Mouse (Mus musculus) bone marrow, adult 2 months (tissue): ENCODE data around the gene Sh3bgrl3. TPM values are rescaled to one million over a fixed set of nuclear protein-coding genes. Genes with fewer than 3 reads are reported as not detected.

Experiments
- H3K27ac ChIP-seq: fragments of 200-500 bp; 2 replicates; pipeline ENCODE4 v1.5.1; 2012; ENCODE audit warnings: low read depth, mild to moderate bottlenecking, control low read depth, inconsistent platforms, low read length; ENCODE audit not compliant: control insufficient read depth, poor library complexity, insufficient read depth
- H3K4me1 ChIP-seq: fragments of 200-500 bp; 2 replicates; pipeline ENCODE4 v1.6.1; 2011; ENCODE audit warnings: low read length; ENCODE audit not compliant: control insufficient read depth, insufficient read depth
- H3K4me3 ChIP-seq: fragments of 200-500 bp; replicated peaks from 2 replicates; pipeline ENCODE3; 2011; ENCODE audit warnings: mild to moderate bottlenecking, low read depth, low read length, control low read depth; ENCODE audit not compliant: control insufficient read depth
- CTCF ChIP-seq: fragments of 200-500 bp; IDR thresholded peaks from 2 replicates; pipeline ENCODE4 v1.5.1; 2011; ENCODE audit warnings: low read length, control low read depth; ENCODE audit not compliant: control insufficient read depth, insufficient read depth
- POLR2A ChIP-seq: fragments of 200-500 bp; IDR thresholded peaks from 2 replicates; pipeline ENCODE4 v1.6.1; 2011; ENCODE audit warnings: low read depth, mild to moderate bottlenecking, control low read depth, low read length, borderline replicate concordance; ENCODE audit not compliant: control insufficient read depth
- WGBS: fragments of 180-500 bp; shearing (Covaris S2); methylation state at CpG from one replicate; pipeline ENCODE4 v1.1.7; 2018; 5-methylcytosine and 5-hydroxymethylcytosine counted together
- polyA plus RNA-seq: library from polyadenylated mRNA; stranded (reverse); fragments of >200 nt; gene quantifications from 2 replicates; pipeline ENCODE4 v1.2.4, GENCODE M21; 2011; ENCODE audit warnings: low replicate concordance; ENCODE audit not compliant: missing spikeins, insufficient read depth, insufficient read length

Gene Sh3bgrl3
- polyA plus RNA-seq, 1 experiment, result 416 TPM

- H3K27ac ChIP-seq, result no peak overlapping the region
- peaks cover 34% of the 10 kb centered on the region for H3K4me1 ChIP-seq
- WGBS, result 86% methylated on average over 6 of the region's 6 CpGs
- H3K4me3 ChIP-seq, result no peak overlapping the region
- TF ChIP-seq POLR2A (0 out of 2 replicates have a peak, but pooled peaks have one; percentile 2), CTCF (no peak)
Measured at GRCm38 (mm10) chr4:134112403-134112802, 16.2 kb downstream of the Sh3bgrl3 start.

GRCm38 (mm10) chr4:134110653-134111052, 17.9 kb downstream of the Sh3bgrl3 start:
- Histone ChIP-seq H3K27ac (peak overlapping the region; percentile 72), H3K4me3 (no peak overlapping the region), H3K4me1 (peaks cover 30% of the 10 kb centered on the region)
- WGBS, result 22% methylated on average over 3 of the region's 3 CpGs
- TF ChIP-seq CTCF (no peak), POLR2A (no peak)

GRCm38 (mm10) chr4:134108196-134108595, 20.4 kb downstream of the Sh3bgrl3 start:
- peaks cover 20% of the 10 kb centered on the region for H3K4me1 ChIP-seq
- 81% methylated on average over 5 of the region's 5 CpGs for WGBS
- no peak overlapping the region for H3K4me3 ChIP-seq
- TF ChIP-seq CTCF (no peak), POLR2A (no peak)
- no peak overlapping the region for H3K27ac ChIP-seq

- 58% methylated on average over 7 of the region's 7 CpGs for WGBS
- H3K4me3 ChIP-seq, result no peak overlapping the region
- no peak overlapping the region for H3K27ac ChIP-seq
- TF ChIP-seq POLR2A (no peak), CTCF (no peak)
- H3K4me1 ChIP-seq, result peaks cover 20% of the 10 kb centered on the region
Measured at GRCm38 (mm10) chr4:134107730-134108129, 20.9 kb downstream of the Sh3bgrl3 start.

GRCm38 (mm10) chr4:134106105-134106504, 22.5 kb downstream of the Sh3bgrl3 start:
- H3K27ac ChIP-seq, result 0 out of 2 replicates have a peak overlapping the region, but pooled peaks have one; percentile 14
- TF ChIP-seq CTCF, result no peak
- peaks cover 20% of the 10 kb centered on the region for H3K4me1 ChIP-seq
- WGBS, result 18% methylated on average over 7 of the region's 7 CpGs
- no peak overlapping the region for H3K4me3 ChIP-seq

GRCm38 (mm10) chr4:134102742-134103119, 25.9 kb downstream of the Sh3bgrl3 start:
- peak overlapping the region; percentile 60 for H3K27ac ChIP-seq
- WGBS, result 8% methylated on average over 21 of the region's 21 CpGs
- TF ChIP-seq POLR2A, result no peak
- TF ChIP-seq CTCF, result no peak
- H3K4me3 ChIP-seq, result peak overlapping the region; percentile 97
- peaks cover 12% of the 10 kb centered on the region for H3K4me1 ChIP-seq

GRCm38 (mm10) chr4:134101979-134102741, 26.4 kb downstream of the Sh3bgrl3 start, which contains the start of gene Ubxn11:
Gene Ubxn11 (plus strand): TSS chr4:134102570.
- H3K27ac ChIP-seq, result peak within 1 kb of the TSS; percentile 60
- TF ChIP-seq POLR2A (no peak; the same call in 1 of the 2 replicates), CTCF (no peak)
- H3K4me3 ChIP-seq, result peak within 1 kb of the TSS; percentile 97
- WGBS, result 17% methylated on average over 34 of the region's 34 CpGs
- peaks cover 11% of the 10 kb centered on the region for H3K4me1 ChIP-seq

GRCm38 (mm10) chr4:134100245-134100644, 28.3 kb downstream of the Sh3bgrl3 start:
- Histone ChIP-seq H3K4me3 (no peak overlapping the region), H3K27ac (peak overlapping the region; percentile 89; the same call in 1 of the 2 replicates), H3K4me1 (peaks cover 9% of the 10 kb centered on the region)
- TF ChIP-seq POLR2A, result no peak
- WGBS, result 83% methylated on average over 4 of the region's 4 CpGs
